Mouse (Mus musculus) gastrocnemius, postnatal 4 days (tissue): ENCODE data around the gene Capza1. TPM values are rescaled to one million over a fixed set of nuclear protein-coding genes. Genes with fewer than 3 reads are reported as not detected.
"Not testable (repeated sequence)": the region's sequence is repeated elsewhere in the genome, so short reads cannot be mapped to it uniquely, and the experiment has no call there.

Source experiments
- DNase-seq, 2 experiments: peaks; one replicate each; pipeline ENCODE4 v3.0.0; 2021 to 2022; ENCODE audit warnings: low spot score in 2 of 2, mixed read lengths in 2 of 2
- long read RNA-seq, 2 experiments: library from polyadenylated mRNA; stranded (forward); transcript quantifications; one replicate each; pipeline ENCODE4 v2.0.0; 2021
- total RNA-seq, 2 experiments: library from RNA; stranded (reverse); gene quantifications; 2 replicates each; pipeline ENCODE4 v1.2.3; 2021

Capza1 gene
- total RNA-seq: 10 to 100 TPM; 54.9 to 60.3 TPM
- long read RNA-seq, experiment 1, transcript Capza1-201 (10 exons, 3,193 nt): major isoform, 64 of 74 reads
- long read RNA-seq, experiment 1, partial matches to known transcripts: 1 of 74 reads
- long read RNA-seq, experiment 1, other reads (novel, unspliced or antisense): 9 of 74 reads
- long read RNA-seq, experiment 2, transcript Capza1-201 (10 exons, 3,193 nt): major isoform, 63 of 73 reads
- long read RNA-seq, experiment 2, partial matches to known transcripts: 2 of 73 reads
- long read RNA-seq, experiment 2, other reads (novel, unspliced or antisense): 8 of 73 reads

- peak; percentile 79 to 92 for DNase-seq
Observed at GRCm38 (mm10) chr3:104863786-104864650, at the start of gene Capza1, which contains the start of gene St7l. Gene Capza1, minus strand, starts transcription at chr3:104864505. Gene St7l, plus strand, starts transcription at chr3:104864005.

DNA sequence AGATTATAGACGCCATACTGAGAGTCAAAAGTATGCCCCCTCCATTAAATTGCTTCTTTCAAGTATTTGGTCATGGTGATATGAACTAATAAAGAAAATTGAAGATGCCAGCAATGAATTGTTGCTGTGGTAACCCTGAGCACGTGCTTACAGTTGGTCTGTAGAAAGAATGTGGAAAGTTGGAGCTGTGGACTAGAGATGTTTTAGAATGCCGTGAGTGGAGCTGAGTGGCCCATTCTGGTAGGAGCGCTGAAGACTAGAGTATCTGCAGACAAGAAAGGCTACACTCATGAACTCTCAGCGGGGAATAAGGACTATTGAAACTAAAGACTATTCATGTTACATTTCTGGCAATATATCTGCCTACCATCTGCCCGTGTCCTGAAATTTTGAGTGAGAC, 44.9 kb upstream of the Capza1 start:
- no peak for DNase-seq

GRCm38 (mm10) chr3:104906007-104906406, 41.7 kb upstream of the Capza1 start:
- DNase-seq: no peak

- no peak for DNase-seq
Observed at GRCm38 (mm10) chr3:104905389-104905788, 41.1 kb upstream of the Capza1 start.

DNA sequence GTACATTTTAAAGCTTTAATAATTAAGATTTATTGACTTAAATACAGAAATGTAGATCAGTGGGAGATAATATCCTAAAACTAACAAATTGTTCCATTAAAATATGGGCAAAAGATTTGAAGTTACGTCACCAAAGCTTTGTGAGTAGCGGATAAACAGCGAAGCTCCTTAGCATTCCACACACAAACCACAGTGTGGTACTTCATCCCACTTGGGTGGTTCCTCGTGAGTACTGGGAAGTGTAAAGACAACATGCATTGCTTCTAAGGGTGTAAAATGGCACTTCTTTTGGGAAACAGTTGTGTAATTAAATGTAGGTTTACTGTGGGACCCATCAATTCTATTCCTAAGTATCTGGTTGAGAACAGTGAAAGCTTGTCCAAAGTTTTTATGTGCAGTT, 36.8 kb upstream of the Capza1 start:
- DNase-seq: no peak

DNA sequence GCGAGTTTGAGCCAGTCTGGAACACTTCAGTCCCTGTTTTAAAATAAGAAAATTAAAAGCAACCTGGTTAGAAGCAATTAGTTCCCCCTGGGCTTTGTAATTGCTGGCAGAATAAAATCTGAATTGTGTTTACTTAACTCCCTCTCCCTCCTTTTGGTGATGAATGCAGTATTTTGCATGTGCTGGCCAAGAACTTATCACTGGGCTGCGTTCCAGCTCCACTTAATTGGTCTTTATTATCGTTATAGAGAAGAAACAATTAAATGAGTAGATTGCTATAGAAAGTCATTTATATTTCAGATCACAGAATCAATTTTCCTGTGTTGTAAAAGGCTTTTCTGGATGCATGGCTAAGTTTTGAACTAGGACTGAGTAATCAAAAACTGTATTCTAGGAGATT, 31.8 kb upstream of the Capza1 start:
- no peak for DNase-seq

DNA sequence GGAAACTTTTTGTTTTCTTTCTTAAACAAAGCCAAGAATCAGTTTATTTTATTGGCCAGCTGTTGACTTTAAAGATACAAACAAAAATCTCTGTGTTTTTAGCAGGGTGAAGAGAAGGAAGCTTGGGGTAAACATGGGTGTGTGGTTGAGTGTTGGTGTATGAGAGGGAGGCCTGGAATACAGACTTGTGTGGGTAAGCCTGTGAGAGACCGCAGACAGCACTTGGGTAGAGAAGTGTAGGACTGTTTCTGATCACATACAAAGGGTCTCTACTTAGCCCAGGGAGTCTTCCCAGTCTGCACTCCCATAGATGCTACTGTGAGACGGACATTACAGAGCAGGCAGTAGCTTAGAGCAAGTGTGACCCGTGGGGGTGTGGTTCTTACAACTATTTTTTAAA, 24.3 kb upstream of the Capza1 start:
- no peak for DNase-seq

DNA sequence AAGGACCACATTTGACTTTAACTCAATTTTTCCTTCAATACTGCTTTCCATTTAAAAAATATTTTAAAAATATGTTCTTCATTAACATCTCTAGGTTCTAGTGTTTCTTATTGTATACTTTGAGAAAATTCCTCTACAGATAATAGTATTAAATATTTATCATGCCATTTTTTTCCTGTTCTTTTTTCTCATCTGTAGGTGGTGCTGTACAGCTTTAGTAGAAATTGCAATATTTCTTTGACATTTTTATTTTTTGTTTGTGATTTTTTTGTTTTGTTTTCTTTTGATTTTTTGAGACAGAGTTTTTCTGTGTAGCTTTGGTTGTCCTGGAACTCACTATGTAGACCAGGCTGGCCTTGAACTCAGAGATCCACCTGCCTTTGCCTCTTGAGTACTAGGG, 5.3 kb upstream of the Capza1 start:
- no peak for DNase-seq

DNA sequence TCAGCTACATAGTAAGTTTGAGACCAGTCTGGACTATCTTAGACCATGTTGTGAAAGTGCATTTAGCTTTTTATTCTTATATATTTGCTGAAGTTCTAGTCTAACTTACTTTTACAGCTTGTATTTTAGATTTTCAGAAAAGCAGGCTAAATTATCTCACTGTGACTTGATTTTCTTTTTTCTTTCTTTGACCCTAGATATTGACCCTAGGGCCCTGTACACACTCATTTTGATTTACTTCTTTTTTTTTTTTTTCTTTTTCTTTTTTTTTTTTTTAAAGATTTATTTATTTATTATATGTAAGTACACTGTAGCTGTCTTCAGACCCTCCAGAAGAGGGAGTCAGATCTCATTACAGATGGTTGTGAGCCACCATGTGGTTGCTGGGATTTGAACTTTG, 2.4 kb upstream of the Capza1 start:
- not testable (repeated sequence) for DNase-seq

DNA sequence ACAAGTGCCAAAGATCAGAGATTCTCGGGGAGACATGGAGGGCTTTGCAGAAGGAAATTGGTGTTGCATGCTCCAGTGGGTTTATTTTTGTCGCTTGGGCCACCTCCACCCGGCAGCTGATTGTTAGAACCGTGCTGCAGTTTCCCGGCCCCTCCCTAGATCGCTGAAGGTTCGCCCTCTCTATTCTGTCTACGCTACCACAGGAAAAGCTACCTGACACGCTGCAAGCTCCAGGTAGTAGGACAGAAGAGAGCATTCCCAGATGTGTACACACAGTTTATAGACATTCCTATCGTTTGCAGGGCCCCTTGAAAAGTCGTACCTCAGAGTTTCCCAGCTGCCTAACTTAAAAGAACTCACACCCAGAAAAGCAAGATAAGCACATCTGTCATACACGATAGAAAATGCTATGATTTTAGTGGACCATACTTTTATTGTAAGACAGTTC, 1.1 kb upstream of the Capza1 start:
- no peak for DNase-seq

DNA sequence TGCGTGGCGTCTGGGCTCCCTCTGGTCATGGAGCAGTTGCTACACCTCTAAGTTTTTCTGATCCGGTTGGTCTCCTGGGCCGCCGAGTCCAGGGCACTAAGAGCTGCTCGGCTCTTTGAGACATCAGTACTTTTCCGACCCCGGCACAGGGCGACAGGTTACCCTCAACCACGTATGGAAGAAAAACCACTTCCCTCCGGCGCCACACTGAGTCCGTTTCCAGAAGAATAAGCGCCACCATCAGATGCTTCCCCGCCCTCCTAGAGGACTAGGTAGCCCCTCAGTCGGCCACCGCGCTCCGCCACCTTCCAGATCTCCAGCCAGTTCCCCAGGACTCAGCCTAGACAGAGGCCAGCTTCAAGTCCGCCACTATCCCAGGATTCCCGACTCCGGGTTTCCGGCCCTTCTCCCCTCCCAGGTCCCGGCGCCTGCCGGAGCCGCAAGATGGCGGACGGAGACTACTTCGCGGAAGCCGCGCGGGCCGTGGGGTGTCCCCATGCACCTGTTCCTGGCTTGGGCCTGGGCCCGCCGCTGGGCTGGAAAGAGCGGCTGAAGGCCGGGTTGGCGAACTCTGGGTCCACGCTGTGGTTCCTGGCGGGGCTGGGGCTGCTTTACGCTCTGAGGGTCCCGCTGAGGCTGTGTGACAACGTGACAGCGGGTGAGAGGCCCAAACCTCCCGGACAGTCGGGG, 491 bp upstream of the Capza1 start:
- DNase-seq: peak; percentile 86 to 93

DNA sequence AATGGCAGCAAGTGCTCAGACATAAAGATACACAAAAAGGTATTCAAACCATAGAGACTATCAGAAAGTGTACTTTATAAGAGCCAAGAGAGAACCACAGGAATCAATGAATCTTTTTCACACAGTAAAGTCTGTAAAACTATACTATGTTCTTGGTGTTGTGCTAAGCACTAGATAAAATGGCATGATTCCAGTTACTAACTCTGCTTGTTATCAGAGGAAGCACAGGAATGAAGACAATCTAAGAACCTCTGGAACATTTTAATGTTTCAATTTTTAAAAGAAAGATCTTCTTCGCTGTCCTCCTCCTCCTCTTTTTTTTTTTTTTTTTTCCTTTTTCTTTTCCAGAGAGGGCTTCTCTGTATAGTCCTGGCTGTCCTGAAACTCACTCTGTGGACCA, 5.7 kb downstream of the Capza1 start:
- DNase-seq: no peak

DNA sequence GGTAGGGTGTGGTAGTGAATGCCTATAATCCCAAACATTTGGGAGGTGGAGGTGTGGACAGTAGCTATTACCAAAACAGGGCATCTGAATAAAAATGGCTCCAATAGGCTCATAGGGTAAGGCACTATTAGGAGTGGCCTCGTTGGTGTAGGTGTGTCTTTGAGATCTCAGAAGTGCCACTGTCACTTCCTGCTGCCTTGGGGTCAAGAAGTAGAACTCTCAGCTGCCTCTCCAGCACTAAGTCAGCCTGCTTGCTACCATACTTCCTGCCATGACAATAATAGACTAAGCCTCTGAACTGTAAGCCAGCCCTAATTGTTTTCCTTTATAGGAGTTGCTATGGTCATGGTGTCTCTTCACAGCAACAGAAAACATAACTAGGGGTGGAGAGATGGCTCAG, 8.2 kb downstream of the Capza1 start:
- DNase-seq: no peak

- no peak for DNase-seq
Observed at GRCm38 (mm10) chr3:104854866-104855265, 9.4 kb downstream of the Capza1 start.

GRCm38 (mm10) chr3:104854465-104854864, 9.8 kb downstream of the Capza1 start:
- no peak for DNase-seq

DNA sequence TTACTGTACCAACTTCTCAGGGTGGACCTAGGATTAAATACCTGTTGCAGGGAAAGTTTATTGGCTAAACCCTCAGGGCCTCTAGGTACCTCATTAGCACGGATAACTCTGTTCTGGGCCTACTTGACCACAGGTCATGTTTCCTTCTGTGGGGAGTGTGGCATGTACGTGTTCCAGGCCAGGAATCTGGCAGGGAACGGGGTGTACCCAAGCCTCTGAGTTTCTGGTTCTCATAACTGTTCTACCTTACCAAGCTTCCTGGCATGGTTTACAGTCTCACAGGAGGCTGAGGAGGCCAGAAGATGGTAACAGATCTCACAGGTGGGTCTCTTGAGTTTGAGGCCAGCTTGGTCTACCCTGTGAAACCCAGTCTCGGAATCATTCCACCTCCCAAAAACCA, 17.7 kb downstream of the Capza1 start:
- no peak for DNase-seq

DNA sequence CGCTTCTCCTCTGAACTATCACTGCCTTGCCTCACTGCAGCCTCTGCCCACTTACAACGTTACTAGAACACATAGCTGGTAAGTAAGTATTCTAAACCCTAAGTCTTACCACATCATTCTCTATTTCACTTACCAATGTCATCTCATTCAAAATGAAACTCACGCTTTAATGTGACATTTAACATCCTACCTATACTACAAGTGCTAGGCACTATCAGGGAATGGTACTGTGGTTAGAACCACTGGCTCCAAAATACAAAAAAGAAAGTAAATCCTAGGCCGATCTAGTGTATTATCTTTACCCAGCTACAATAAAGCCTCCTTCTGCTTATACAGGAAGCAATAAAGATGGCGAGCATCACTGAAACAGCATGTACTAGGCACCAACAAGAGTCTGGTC, 23.3 kb downstream of the Capza1 start:
- DNase-seq: no peak

GRCm38 (mm10) chr3:104835797-104836196, 28.5 kb downstream of the Capza1 start:
- no peak for DNase-seq

- DNase-seq: no peak
Observed at GRCm38 (mm10) chr3:104822413-104822812, 41.9 kb downstream of the Capza1 start.

- no peak for DNase-seq
Observed at GRCm38 (mm10) chr3:104820426-104820825, 43.9 kb downstream of the Capza1 start.

DNA sequence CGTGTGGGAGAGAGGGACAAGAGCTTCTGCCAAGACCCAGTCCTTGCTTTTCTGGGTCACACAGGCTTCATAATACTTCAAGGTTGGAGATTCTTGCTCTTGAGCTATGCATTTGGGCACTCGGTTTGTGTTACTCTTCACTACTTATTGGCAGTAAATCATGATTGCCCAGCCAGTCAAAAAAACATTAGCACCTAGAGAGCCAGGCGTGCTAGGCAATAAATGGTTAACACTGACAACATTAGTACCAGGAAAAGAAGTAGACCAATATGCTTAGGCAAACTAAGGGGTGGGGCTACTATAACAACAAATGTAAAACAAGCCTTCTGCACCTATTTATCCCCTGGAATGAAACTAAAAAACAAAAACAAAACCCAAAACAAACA, 45.6 kb downstream of the Capza1 start:
- DNase-seq: no peak
